Mouse (Mus musculus): ENCODE results near the gene Slc10a7. TPM values are rescaled to one million over a fixed set of nuclear protein-coding genes. Genes with fewer than 3 reads are reported as not detected.

Gene Slc10a7
- polyA plus RNA-seq, 2 experiments, result 13.1 to 20.9 TPM

GRCm38 (mm10) chr8:78598237-78598636 lies 89.1 kb downstream of the Slc10a7 start:
- 17% methylated on average over 3 of the region's 3 CpGs for WGBS
- Histone ChIP-seq H3K4me3 (replicated peaks; ENCODE audit: low read length) (no peak overlapping the region), H3K27ac (replicated peaks; ENCODE audit: low read depth, low read length) (no peak overlapping the region), H3K9ac (ENCODE audit: low read depth, low read length, severe bottlenecking) (no peak overlapping the region), H3K36me3 (ENCODE audit: control insufficient read depth, insufficient read depth, low read length) (no peaks in the 10 kb centered on the region), H3K9me3 (ENCODE audit: control insufficient read depth, low read length) (no peaks in the 10 kb centered on the region), H3K4me1 (ENCODE audit: control insufficient read depth, insufficient read depth, low read length) (0 out of 2 replicates have a peak, but pooled peaks cover 8% of the 10 kb centered on the region), H3K4me2 (replicated peaks; ENCODE audit: low read depth, low read length, severe bottlenecking) (no peak overlapping the region), H3K27me3 (ENCODE audit: control insufficient read depth, insufficient read depth, low read length) (no peaks in the 10 kb centered on the region)
- ATAC-seq (ENCODE audit: low FRiP score, low read depth) (peak; percentile 57; the same call in 1 of the 2 replicates), DNase-seq (ENCODE audit: low spot score) (peak; percentile 39)
- no peak for TF ChIP-seq POLR2A (IDR thresholded peaks at IDR 0.05; ENCODE audit: borderline replicate concordance, extremely low read depth, insufficient read depth, insufficient read length)

- H3K4me3 ChIP-seq (replicated peaks; ENCODE audit: low read length), result no peak overlapping the region
- no peaks in the 10 kb centered on the region for H3K27me3 ChIP-seq (ENCODE audit: control insufficient read depth, insufficient read depth, low read length)
- peaks cover 9% of the 10 kb centered on the region for H3K36me3 ChIP-seq (ENCODE audit: control insufficient read depth, insufficient read depth, low read length)
- H3K4me2 ChIP-seq (replicated peaks; ENCODE audit: low read depth, low read length, severe bottlenecking), result no peak overlapping the region
- no peak overlapping the region for H3K27ac ChIP-seq (replicated peaks; ENCODE audit: low read depth, low read length)
- no peaks in the 10 kb centered on the region for H3K9me3 ChIP-seq (ENCODE audit: control insufficient read depth, low read length)
- TF ChIP-seq POLR2A (IDR thresholded peaks at IDR 0.05; ENCODE audit: borderline replicate concordance, extremely low read depth, insufficient read depth, insufficient read length), result no peak
- no peak overlapping the region for H3K9ac ChIP-seq (ENCODE audit: low read depth, low read length, severe bottlenecking)
- H3K4me1 ChIP-seq (ENCODE audit: control insufficient read depth, insufficient read depth, low read length), result 0 out of 2 replicates have a peak, but pooled peaks cover 4% of the 10 kb centered on the region
- DNase-seq (ENCODE audit: low spot score), result no peak
- ATAC-seq (ENCODE audit: low FRiP score, low read depth), result no peak
- WGBS, result 90% methylated on average over 5 of the region's 5 CpGs
Measured at GRCm38 (mm10) chr8:78603084-78603483, 93.9 kb downstream of the Slc10a7 start.

GRCm38 (mm10) chr8:78604426-78604825 lies 95.3 kb downstream of the Slc10a7 start:
- no peak overlapping the region for H3K4me3 ChIP-seq (replicated peaks; ENCODE audit: low read length)
- ATAC-seq (ENCODE audit: low FRiP score, low read depth) (no peak), DNase-seq (ENCODE audit: low spot score) (no peak)
- no peak overlapping the region for H3K4me2 ChIP-seq (replicated peaks; ENCODE audit: low read depth, low read length, severe bottlenecking)
- H3K36me3 ChIP-seq (ENCODE audit: control insufficient read depth, insufficient read depth, low read length), result peaks cover 9% of the 10 kb centered on the region
- H3K9ac ChIP-seq (ENCODE audit: low read depth, low read length, severe bottlenecking), result no peak overlapping the region
- no peaks in the 10 kb centered on the region for H3K27me3 ChIP-seq (ENCODE audit: control insufficient read depth, insufficient read depth, low read length)
- no peaks in the 10 kb centered on the region for H3K4me1 ChIP-seq (ENCODE audit: control insufficient read depth, insufficient read depth, low read length)
- H3K9me3 ChIP-seq (ENCODE audit: control insufficient read depth, low read length), result no peaks in the 10 kb centered on the region
- no peak overlapping the region for H3K27ac ChIP-seq (replicated peaks; ENCODE audit: low read depth, low read length)
- TF ChIP-seq POLR2A (IDR thresholded peaks at IDR 0.05; ENCODE audit: borderline replicate concordance, extremely low read depth, insufficient read depth, insufficient read length), result no peak
- WGBS, result 94% methylated on average over 9 of the region's 9 CpGs

- 85% methylated on average over 10 of the region's 10 CpGs for WGBS
- no peak overlapping the region for H3K4me2 ChIP-seq (replicated peaks; ENCODE audit: low read depth, low read length, severe bottlenecking)
- no peaks in the 10 kb centered on the region for H3K27me3 ChIP-seq (ENCODE audit: control insufficient read depth, insufficient read depth, low read length)
- no peak for TF ChIP-seq POLR2A (IDR thresholded peaks at IDR 0.05; ENCODE audit: borderline replicate concordance, extremely low read depth, insufficient read depth, insufficient read length)
- H3K9ac ChIP-seq (ENCODE audit: low read depth, low read length, severe bottlenecking), result no peak overlapping the region
- H3K36me3 ChIP-seq (ENCODE audit: control insufficient read depth, insufficient read depth, low read length), result peaks cover 7% of the 10 kb centered on the region
- H3K4me1 ChIP-seq (ENCODE audit: control insufficient read depth, insufficient read depth, low read length), result no peaks in the 10 kb centered on the region
- H3K9me3 ChIP-seq (ENCODE audit: control insufficient read depth, low read length), result no peaks in the 10 kb centered on the region
- DNase-seq (ENCODE audit: low spot score), result no peak
- no peak for ATAC-seq (ENCODE audit: low FRiP score, low read depth)
- no peak overlapping the region for H3K27ac ChIP-seq (replicated peaks; ENCODE audit: low read depth, low read length)
- H3K4me3 ChIP-seq (replicated peaks; ENCODE audit: low read length), result no peak overlapping the region
Measured at GRCm38 (mm10) chr8:78609301-78609700, 100.2 kb downstream of the Slc10a7 start.

- no peak overlapping the region for H3K4me3 ChIP-seq (replicated peaks; ENCODE audit: low read length)
- DNase-seq (ENCODE audit: low spot score), result no peak
- ATAC-seq (ENCODE audit: low FRiP score, low read depth), result no peak
- H3K36me3 ChIP-seq (ENCODE audit: control insufficient read depth, insufficient read depth, low read length), result peaks cover 3% of the 10 kb centered on the region; the same call in 1 of the 2 replicates
- 87% methylated on average over 6 of the region's 6 CpGs for WGBS
- no peaks in the 10 kb centered on the region for H3K9me3 ChIP-seq (ENCODE audit: control insufficient read depth, low read length)
- no peak overlapping the region for H3K9ac ChIP-seq (ENCODE audit: low read depth, low read length, severe bottlenecking)
- H3K4me1 ChIP-seq (ENCODE audit: control insufficient read depth, insufficient read depth, low read length), result no peaks in the 10 kb centered on the region
- no peak overlapping the region for H3K27ac ChIP-seq (replicated peaks; ENCODE audit: low read depth, low read length)
- TF ChIP-seq POLR2A (IDR thresholded peaks at IDR 0.05; ENCODE audit: borderline replicate concordance, extremely low read depth, insufficient read depth, insufficient read length), result no peak
- H3K4me2 ChIP-seq (replicated peaks; ENCODE audit: low read depth, low read length, severe bottlenecking), result no peak overlapping the region
- H3K27me3 ChIP-seq (ENCODE audit: control insufficient read depth, insufficient read depth, low read length), result no peaks in the 10 kb centered on the region
Measured at GRCm38 (mm10) chr8:78611019-78611418, 101.9 kb downstream of the Slc10a7 start.

GRCm38 (mm10) chr8:78622362-78622761 lies 113.2 kb downstream of the Slc10a7 start:
- no peak overlapping the region for H3K27ac ChIP-seq (replicated peaks; ENCODE audit: low read depth, low read length)
- H3K9ac ChIP-seq (ENCODE audit: low read depth, low read length, severe bottlenecking), result no peak overlapping the region
- H3K27me3 ChIP-seq (ENCODE audit: control insufficient read depth, insufficient read depth, low read length), result no peaks in the 10 kb centered on the region
- no peak overlapping the region for H3K4me2 ChIP-seq (replicated peaks; ENCODE audit: low read depth, low read length, severe bottlenecking)
- DNase-seq (ENCODE audit: low spot score) (no peak), ATAC-seq (ENCODE audit: low FRiP score, low read depth) (no peak)
- TF ChIP-seq POLR2A (IDR thresholded peaks at IDR 0.05; ENCODE audit: borderline replicate concordance, extremely low read depth, insufficient read depth, insufficient read length), result no peak
- H3K4me3 ChIP-seq (replicated peaks; ENCODE audit: low read length), result no peak overlapping the region
- 80% methylated on average over 4 of the region's 4 CpGs for WGBS
- H3K36me3 ChIP-seq (ENCODE audit: control insufficient read depth, insufficient read depth, low read length), result no peaks in the 10 kb centered on the region
- peaks cover 3% of the 10 kb centered on the region; the same call in 1 of the 2 replicates for H3K4me1 ChIP-seq (ENCODE audit: control insufficient read depth, insufficient read depth, low read length)
- H3K9me3 ChIP-seq (ENCODE audit: control insufficient read depth, low read length), result no peaks in the 10 kb centered on the region

All from limb, embryonic 14.5 days (tissue).